Mouse (Mus musculus): Measurements from ENCODE around the gene Jtb.

DNA sequence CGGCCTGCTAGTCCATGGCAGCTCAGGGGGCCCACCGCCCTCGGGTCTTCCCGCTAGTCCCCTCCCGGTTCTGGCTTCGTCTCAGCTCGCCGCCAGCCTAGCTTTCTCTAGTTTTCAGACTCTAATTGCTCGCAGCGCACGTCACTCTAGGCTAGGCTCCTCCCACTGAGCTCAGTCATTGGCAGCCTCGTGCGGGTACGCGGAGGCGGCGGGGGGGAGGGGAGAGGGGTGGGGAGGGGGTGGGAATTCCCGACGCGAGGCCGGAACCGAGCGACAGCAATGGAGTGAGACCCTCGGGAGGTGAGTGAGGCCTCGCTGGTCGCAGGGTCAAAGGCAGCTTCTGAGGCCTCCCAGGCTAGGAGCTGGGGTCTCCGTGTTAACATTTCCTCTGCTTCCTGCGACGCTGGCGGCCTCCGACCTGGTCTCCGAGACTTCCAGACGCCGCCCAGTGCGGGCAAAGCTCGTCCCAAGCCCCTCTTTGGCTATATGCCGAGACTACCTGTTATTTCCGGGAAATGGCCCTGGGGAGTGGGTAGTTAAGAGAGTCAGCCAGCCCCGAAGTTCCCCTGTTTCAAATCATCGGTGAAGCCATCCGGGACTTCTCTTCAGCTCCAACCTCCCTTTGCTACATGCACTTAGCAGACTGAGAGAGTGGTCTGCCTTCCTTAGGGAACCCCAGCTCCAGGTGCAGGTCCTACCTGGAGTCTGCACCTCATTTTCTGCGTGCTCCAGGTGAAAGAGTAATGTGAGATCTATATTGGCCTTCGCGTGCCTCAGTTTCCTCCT is 16.8 kb downstream of the Jtb start, which contains the start of gene Slc39a1:
- TF ChIP-seq EP300 (optimal IDR thresholded peaks at IDR 0.05), result no peak
- TF ChIP-seq CTCF (IDR thresholded peaks at IDR 0.05; ENCODE audit: low read depth), result no peak

Data from stomach, postnatal 0 days (tissue).